Mouse (Mus musculus) gonadal fat pad, adult 2 months (tissue): ENCODE measurements around the gene Wdfy2. TPM values are rescaled to one million over a fixed set of nuclear protein-coding genes. Genes with fewer than 3 reads are reported as not detected.

Experiments used
- polyA plus RNA-seq: library from polyadenylated mRNA; depleted of rRNA; stranded (reverse); fragments of >200 nt; gene quantifications from 2 replicates; pipeline ENCODE4 v1.2.3, GENCODE M21; 2012; rRNA removed

Wdfy2 gene
- polyA plus RNA-seq, 1 experiment = 10.0 TPM

Other genes starting within 250 kb of the Wdfy2 start
- not detected in 2 replicates for gene Serpine3, start 174.0 kb upstream of the Wdfy2 start, polyA plus RNA-seq
- 3.6 and 8.2 TPM in 2 replicates for gene Ints6, start 76.5 kb upstream of the Wdfy2 start, polyA plus RNA-seq
- gene Defb48, start 146.8 kb downstream of the Wdfy2 start, polyA plus RNA-seq = 5,331 and 5,718 TPM in 2 replicates
- 3,464 and 4,374 TPM in 2 replicates for gene Defb47, start 160.4 kb downstream of the Wdfy2 start, polyA plus RNA-seq
- 59.2 and 207 TPM in 2 replicates for gene Defb43, start 174.1 kb downstream of the Wdfy2 start, polyA plus RNA-seq
- 2,514 and 2,655 TPM in 2 replicates for gene Defb42, start 209.3 kb downstream of the Wdfy2 start, polyA plus RNA-seq
- 516 and 650 TPM in 2 replicates for gene Defb30, start 212.3 kb downstream of the Wdfy2 start, polyA plus RNA-seq